Mouse (Mus musculus) C2C12 (cell line): ENCODE data around the gene Arhgef10l.

Source experiments
- CEBPB ChIP-seq: IDR thresholded peaks from one replicate; pipeline ENCODE4 v1.6.1; 2011; ENCODE audit warnings: low read depth, mild to moderate bottlenecking, control low read depth, moderate library complexity
- CTCF ChIP-seq: IDR thresholded peaks from one replicate; pipeline ENCODE4 v1.5.1; 2011; ENCODE audit not compliant: control insufficient read depth, insufficient read depth, insufficient read length
- MAX ChIP-seq: IDR thresholded peaks from one replicate; pipeline ENCODE4 v1.6.1; 2011; ENCODE audit warnings: mild to moderate bottlenecking, control low read depth
- MYOD1 ChIP-seq: IDR thresholded peaks from one replicate; pipeline ENCODE4 v1.6.1; 2011; ENCODE audit warnings: low read depth; ENCODE audit not compliant: control insufficient read depth, insufficient read length
- MYOG ChIP-seq: IDR thresholded peaks from one replicate; pipeline ENCODE4 v1.6.1; 2011; ENCODE audit not compliant: control insufficient read depth, insufficient read length; ENCODE audit errors: extremely low read depth
- USF1 ChIP-seq: IDR thresholded peaks from one replicate; pipeline ENCODE4 v1.6.1; 2011; ENCODE audit warnings: low read depth, mild to moderate bottlenecking, control low read depth, moderate library complexity

- TF ChIP-seq CTCF: no peak
- no peak for TF ChIP-seq USF1
- no peak for TF ChIP-seq MAX
- no peak for TF ChIP-seq MYOG
- no peak for TF ChIP-seq CEBPB
- no peak for TF ChIP-seq MYOD1
These were observed 37.3 kb downstream of the Arhgef10l start for GRCm38 (mm10) chr4:140628412-140628943.
